Mouse (Mus musculus): Measurements from ENCODE around the gene Spatc1l.

Gene Spatc1l

GRCm38 (mm10) chr10:76561972-76562371 lies at the start of gene Spatc1l:
TSS of gene Spatc1l (plus strand) at chr10:76562272.
- DNase-seq (ENCODE audit: low spot score in 2 of 2) = no peak

- DNase-seq (ENCODE audit: low spot score in 2 of 2) = peak; percentile 71
Observed at GRCm38 (mm10) chr10:76512965-76513583, 49.0 kb upstream of the Spatc1l start.

DNA sequence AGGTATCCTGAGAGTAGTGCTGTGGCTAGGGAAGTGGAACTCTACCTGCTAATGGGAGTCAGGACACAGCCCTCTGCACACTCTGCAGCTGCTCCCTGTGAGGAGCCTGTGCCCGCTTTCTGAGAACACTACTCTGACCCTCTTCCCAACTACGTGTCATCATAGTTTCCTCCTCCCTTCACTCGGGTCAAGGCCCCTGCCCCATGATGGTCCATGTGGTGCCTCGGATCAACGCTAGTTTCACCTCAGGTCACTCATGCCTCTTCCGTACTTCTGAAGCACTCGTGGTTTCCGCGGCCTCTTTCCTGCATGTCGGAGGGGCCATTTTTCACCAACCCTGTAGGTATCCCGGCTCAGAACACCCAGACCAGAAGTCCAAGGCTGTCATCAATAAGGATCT lies 31.1 kb upstream of the Spatc1l start:
- DNase-seq (ENCODE audit: low spot score in 2 of 2) = no peak

- DNase-seq (ENCODE audit: low spot score in 2 of 2) = peak; percentile 98
Observed at GRCm38 (mm10) chr10:76531375-76531774, 30.7 kb upstream of the Spatc1l start, which contains the start of gene Lss. TSS of gene Lss (plus strand) at chr10:76531588.

DNA sequence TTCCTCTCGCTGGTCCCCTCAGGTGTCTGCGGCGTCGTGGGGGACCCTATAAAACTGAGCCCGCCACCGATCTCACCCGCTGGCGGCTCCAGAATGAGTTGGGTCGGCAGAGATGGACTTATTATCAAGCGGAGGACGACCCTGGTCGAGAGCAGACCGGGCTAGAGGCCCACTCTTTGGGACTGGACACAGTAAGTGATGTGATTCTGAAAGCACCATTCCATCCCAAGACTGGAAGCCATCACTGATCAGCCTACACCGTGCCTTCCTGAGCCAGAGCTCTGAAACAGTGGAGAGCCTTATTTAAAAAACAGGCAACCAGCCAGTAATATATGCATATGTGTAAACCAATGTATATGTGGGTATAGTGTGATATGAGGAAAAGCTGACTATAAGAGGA lies 30.2 kb upstream of the Spatc1l start:
- no peak for DNase-seq (ENCODE audit: low spot score in 2 of 2)

- no peak for DNase-seq (ENCODE audit: low spot score in 2 of 2)
Observed at GRCm38 (mm10) chr10:76535526-76535925, 26.5 kb upstream of the Spatc1l start.

DNA sequence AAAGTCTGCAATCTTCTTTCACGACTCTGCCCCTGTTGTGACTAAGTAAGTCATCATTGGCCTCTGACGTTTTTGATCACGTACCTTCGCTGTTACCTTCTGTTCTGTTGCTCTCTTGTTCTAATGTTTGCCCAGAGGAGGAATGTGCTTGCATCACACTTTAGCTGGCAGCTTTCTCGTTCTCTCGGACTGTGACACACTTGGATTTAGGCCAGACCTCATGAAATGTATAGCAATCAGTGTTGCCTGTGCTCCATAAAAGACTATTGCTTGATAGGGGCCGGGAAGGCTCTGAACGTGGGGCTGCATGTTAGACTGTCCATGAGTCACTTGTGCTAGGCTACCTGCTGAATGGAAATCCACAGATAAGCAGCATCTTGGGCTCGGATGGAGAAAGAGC lies 24.5 kb upstream of the Spatc1l start:
- no peak for DNase-seq (ENCODE audit: low spot score in 2 of 2)

- no peak for DNase-seq (ENCODE audit: low spot score in 2 of 2)
Observed at GRCm38 (mm10) chr10:76541336-76542085, 20.6 kb upstream of the Spatc1l start.

DNA sequence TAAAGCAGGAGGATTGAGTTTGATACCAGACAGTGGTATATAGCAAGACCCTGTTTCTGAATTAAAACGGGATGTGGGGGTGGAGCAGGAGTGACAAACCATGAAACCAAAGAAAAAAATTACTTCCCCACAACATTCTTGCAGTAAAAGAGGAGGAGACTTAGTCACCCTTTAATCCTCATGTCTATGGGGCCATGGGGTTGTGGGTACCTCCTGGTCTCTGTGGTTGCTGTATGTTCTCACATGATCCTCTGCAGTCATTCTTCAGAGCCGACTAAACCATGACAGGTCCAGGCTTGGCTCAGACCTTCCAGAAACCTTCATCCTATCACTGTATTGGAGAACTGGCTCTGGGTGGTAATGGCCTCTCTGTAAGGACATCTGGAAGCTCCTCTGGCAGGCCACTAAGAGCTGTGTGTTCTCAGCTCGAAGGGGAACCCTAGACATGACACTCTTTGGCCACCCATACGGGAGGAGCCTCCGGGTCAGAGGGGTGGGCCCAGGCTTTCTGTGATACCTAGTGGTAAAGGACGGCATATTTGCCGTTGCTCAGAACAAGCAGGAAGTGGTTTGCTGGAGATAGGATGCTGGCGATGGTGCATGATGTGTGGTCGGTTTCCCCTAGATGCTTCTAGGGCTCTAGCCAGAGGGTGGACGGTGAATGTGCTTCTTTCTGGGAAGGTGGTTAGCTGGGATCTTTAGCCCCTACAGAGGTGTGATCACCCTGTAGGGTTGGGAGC lies 19.3 kb upstream of the Spatc1l start:
- no peak for DNase-seq (ENCODE audit: low spot score in 2 of 2)

GRCm38 (mm10) chr10:76546566-76546965 lies 15.5 kb upstream of the Spatc1l start:
- DNase-seq (ENCODE audit: low spot score in 2 of 2) = no peak

DNA sequence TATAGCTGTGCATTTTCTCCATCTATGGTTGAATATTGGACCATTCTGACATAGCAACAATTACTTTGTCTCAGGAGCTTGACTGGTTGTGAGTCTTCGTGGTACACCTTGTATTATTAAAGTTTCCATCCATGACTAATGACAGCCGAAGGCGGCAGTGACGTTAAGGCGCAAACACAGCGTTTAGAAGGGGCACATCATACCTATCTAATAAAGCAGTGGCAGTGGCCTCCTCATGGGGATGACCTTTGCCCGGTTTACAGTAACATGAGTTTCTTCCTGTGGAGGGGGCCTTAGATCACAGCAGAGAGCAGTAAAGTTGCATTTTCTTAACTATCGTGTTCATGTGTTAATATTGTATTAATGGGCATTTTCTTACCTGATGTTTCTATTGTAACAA lies 13.9 kb upstream of the Spatc1l start:
- no peak for DNase-seq (ENCODE audit: low spot score in 2 of 2)

- DNase-seq (ENCODE audit: low spot score in 2 of 2) = no peak
Observed at GRCm38 (mm10) chr10:76550458-76550857, 11.6 kb upstream of the Spatc1l start.

GRCm38 (mm10) chr10:76551556-76551955 lies 10.5 kb upstream of the Spatc1l start:
- DNase-seq (ENCODE audit: low spot score in 2 of 2) = no peak

GRCm38 (mm10) chr10:76554061-76554460 lies 8.0 kb upstream of the Spatc1l start:
- DNase-seq (ENCODE audit: low spot score in 2 of 2) = no peak

DNA sequence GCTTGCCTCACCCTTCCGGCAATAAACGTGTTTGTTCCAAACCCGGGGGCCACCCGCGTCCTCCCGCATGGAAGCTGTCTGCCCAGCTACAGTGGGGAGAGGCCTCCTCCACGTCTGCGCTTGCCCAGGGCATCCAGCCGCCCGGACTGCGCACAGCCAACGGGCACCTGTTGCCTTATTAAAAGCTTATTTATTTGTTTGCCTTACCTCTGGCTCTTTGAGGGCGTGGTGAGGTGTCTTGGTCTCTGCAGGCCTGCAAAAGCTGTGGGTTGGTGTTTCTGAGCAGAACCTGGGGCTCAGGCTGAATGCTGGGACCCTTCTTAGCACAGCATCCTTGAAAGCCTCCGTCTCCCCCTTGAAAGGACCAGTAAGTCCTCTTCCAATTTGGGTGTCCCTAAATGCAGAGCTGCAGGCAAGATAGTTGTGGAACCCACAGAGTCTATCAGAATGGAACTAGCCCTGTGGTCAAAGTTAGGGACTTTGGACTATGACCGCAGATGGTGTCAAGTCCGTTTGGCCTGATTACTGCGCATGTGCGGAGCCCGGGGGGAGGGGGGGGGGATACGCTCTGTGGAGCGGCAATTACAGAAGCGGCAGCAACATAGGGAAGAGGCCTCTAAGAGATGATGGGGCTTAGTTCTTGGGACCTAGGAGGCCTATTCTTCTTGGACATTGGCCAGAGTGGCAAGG lies 8.1 kb downstream of the Spatc1l start:
- DNase-seq (ENCODE audit: low spot score in 2 of 2) = no peak

GRCm38 (mm10) chr10:76571070-76571469 lies 9.0 kb downstream of the Spatc1l start:
- DNase-seq (ENCODE audit: low spot score in 2 of 2) = no peak

GRCm38 (mm10) chr10:76572151-76572550 lies 10.1 kb downstream of the Spatc1l start:
- DNase-seq (ENCODE audit: low spot score in 2 of 2) = no peak

- no peak for DNase-seq (ENCODE audit: low spot score in 2 of 2)
Observed at GRCm38 (mm10) chr10:76575374-76575773, 13.3 kb downstream of the Spatc1l start, which contains the start of gene Ftcd. TSS of gene Ftcd (plus strand) at chr10:76575648.

- DNase-seq (ENCODE audit: low spot score in 2 of 2) = no peak
Observed at GRCm38 (mm10) chr10:76576920-76577319, 14.8 kb downstream of the Spatc1l start.

DNA sequence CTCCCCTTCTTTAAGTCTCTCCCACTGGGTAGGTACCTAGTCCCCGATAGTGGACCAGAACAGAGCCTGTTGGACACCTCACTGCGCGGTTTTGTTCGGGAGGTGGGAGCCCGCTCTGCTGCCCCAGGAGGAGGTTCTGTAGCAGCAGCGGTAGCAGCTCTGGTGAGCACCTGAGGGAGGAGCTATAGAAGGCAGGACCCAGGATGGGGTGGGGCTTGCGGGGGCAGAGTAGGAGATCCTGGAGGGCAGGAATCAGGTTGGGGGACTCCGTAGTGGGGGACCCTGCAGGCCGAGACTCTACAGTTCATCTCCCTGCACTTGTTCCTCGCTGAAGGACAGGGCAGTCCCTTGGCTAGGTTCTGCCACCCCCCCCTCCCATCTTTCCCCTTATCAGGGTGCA lies 22.1 kb downstream of the Spatc1l start:
- DNase-seq (ENCODE audit: low spot score in 2 of 2) = no peak

GRCm38 (mm10) chr10:76586190-76586589 lies 24.1 kb downstream of the Spatc1l start:
- no peak for DNase-seq (ENCODE audit: low spot score in 2 of 2)

- no peak for DNase-seq (ENCODE audit: low spot score in 2 of 2)
Observed at GRCm38 (mm10) chr10:76590197-76590596, 28.1 kb downstream of the Spatc1l start.

Measured in right cerebral cortex, postnatal 10 days (tissue).